Mouse (Mus musculus) MEL (cell line): ENCODE results near the gene Papss1.

Experiments
- CTCF ChIP-seq, 3 experiments: IDR thresholded peaks in 2 of 3; conservative IDR thresholded peaks in 1 of 3; 2 replicates each; pipeline ENCODE4 v1.5.1; 2011 to 2012; ENCODE audit warnings: low read length in 3 of 3, low read depth in 2 of 3, mild to moderate bottlenecking in 2 of 3, improper control_type of control experiment in 1 of 3, inconsistent platforms in 1 of 3, mixed read lengths in 1 of 3, moderate library complexity in 1 of 3; ENCODE audit not compliant: control insufficient read depth in 1 of 3, insufficient read depth in 1 of 3, poor library complexity in 1 of 3, severe bottlenecking in 1 of 3
- SMC3 ChIP-seq: IDR thresholded peaks from 2 replicates; pipeline ENCODE4 v1.6.1; 2011; ENCODE audit warnings: low read depth, low read length, improper control_type of control experiment

GRCm38 (mm10) chr3:131660126-131660525 lies 95.6 kb downstream of the Papss1 start:
- TF ChIP-seq CTCF (IDR thresholded peaks at IDR 0.05 in 2 of 3, conservative IDR thresholded peaks at IDR 0.05 in 1 of 3; ENCODE audit: control insufficient read depth in 1 of 3, insufficient read depth in 1 of 3, low read depth in 2 of 3, low read length in 3 of 3, poor library complexity in 1 of 3, severe bottlenecking in 1 of 3): no peak
- no peak for TF ChIP-seq SMC3
